Comparison of ENCODE assay signal across 8 mouse cellular contexts in the genomic region with DNA sequence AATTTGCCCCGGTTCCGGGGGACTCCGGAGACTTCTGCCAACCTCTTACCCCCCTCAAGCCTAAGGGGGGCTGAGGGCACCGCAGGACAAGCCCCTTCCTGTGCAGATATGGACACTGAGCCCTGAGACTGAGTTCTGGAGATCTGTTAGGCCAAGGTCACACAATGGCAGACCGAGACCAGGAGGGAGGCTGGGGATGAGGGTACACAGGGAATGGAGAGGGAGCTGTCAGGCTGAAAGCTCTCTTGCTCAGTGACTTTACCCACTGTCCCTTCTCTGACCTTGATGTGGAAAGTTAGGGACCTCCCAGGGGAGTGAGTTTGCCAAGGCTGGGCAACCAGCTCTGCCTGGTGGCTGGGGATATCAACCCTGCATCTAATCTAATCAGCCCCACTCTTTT.
DNase-seq lines count a peak whose midpoint lies in the region; ATAC-seq lines count a peak whose summit lies in the region.

No protein-coding gene starts in this region.

- no peaks in the 10 kb centered on the region for H3K36me3 ChIP-seq in neural tube, embryonic 11.5 days (ENCODE audit: control insufficient read depth, insufficient read depth, low read length)
- H3K36me3 ChIP-seq in limb, embryonic 11.5 days (ENCODE audit: control insufficient read depth, insufficient read depth, low read length), result no peaks in the 10 kb centered on the region
- no peaks in the 10 kb centered on the region for H3K36me3 ChIP-seq in stomach, embryonic 15.5 days

- H3K4me1 ChIP-seq in neural tube, embryonic 11.5 days (ENCODE audit: control insufficient read depth, insufficient read depth, low read length), result peaks cover 14% of the 10 kb centered on the region
- H3K4me1 ChIP-seq in limb, embryonic 11.5 days (ENCODE audit: control insufficient read depth, insufficient read depth, low read length), result peaks cover 14% of the 10 kb centered on the region
- H3K4me1 ChIP-seq in stomach, embryonic 15.5 days, result peaks cover 27% of the 10 kb centered on the region

- H3K9me3 ChIP-seq in neural tube, embryonic 11.5 days (ENCODE audit: control insufficient read depth, low read length), result 0 out of 2 replicates have a peak, but pooled peaks cover 5% of the 10 kb centered on the region
- H3K9me3 ChIP-seq in limb, embryonic 11.5 days (ENCODE audit: control insufficient read depth, low read length), result no peaks in the 10 kb centered on the region
- H3K9me3 ChIP-seq in stomach, embryonic 15.5 days, result no peaks in the 10 kb centered on the region

- peak overlapping the region; percentile 52 for H3K4me2 ChIP-seq in neural tube, embryonic 11.5 days (ENCODE audit: low read depth)
- H3K4me2 ChIP-seq in limb, embryonic 11.5 days (ENCODE audit: low read depth, severe bottlenecking), result peak overlapping the region; percentile 84
- H3K4me2 ChIP-seq in stomach, embryonic 15.5 days, result peak overlapping the region; percentile 72

- H3K9ac ChIP-seq in neural tube, embryonic 11.5 days (ENCODE audit: low read length), result peak overlapping the region; percentile 44
- H3K9ac ChIP-seq in limb, embryonic 11.5 days (ENCODE audit: low read length), result peak overlapping the region; percentile 70
- H3K9ac ChIP-seq in stomach, embryonic 15.5 days, result peak overlapping the region; percentile 34; the same call in 1 of the 2 replicates

- 12% methylated on average over 5 of the region's 5 CpGs for WGBS in neural tube, embryonic 11.5 days
- 10% methylated on average over 5 of the region's 5 CpGs for WGBS in limb, embryonic 11.5 days
- 7% methylated on average over 5 of the region's 5 CpGs for WGBS in stomach, embryonic 15.5 days

- H3K27me3 ChIP-seq in neural tube, embryonic 11.5 days (ENCODE audit: control insufficient read depth, insufficient read depth, low read length), result no peaks in the 10 kb centered on the region
- H3K27me3 ChIP-seq in limb, embryonic 11.5 days (ENCODE audit: control insufficient read depth, insufficient read depth, low read length), result no peaks in the 10 kb centered on the region
- no peaks in the 10 kb centered on the region for H3K27me3 ChIP-seq in stomach, embryonic 15.5 days (replicated peaks)

- peak overlapping the region; percentile 91 for H3K27ac ChIP-seq in neural tube, embryonic 11.5 days (ENCODE audit: low read depth, low read length)
- no peak overlapping the region; the same call in 1 of the 2 replicates for H3K27ac ChIP-seq in limb, embryonic 11.5 days (replicated peaks; ENCODE audit: low read depth, low read length)
- peak overlapping the region; percentile 95 for H3K27ac ChIP-seq in stomach, embryonic 15.5 days

- ATAC-seq in neural tube, embryonic 11.5 days (ENCODE audit: insufficient read depth, low FRiP score, low TSS enrichment), result no peak
- ATAC-seq in limb, embryonic 11.5 days (ENCODE audit: insufficient number of reproducible peaks, low FRiP score, low TSS enrichment, low read depth), result no peak
- ATAC-seq in stomach, embryonic 15.5 days (ENCODE audit: insufficient read depth, low FRiP score, low read depth), result peak; percentile 15; the same call in 1 of the 2 replicates

- peak; percentile 35 for DNase-seq in embryo, embryonic 11 days
- no peak for DNase-seq in embryo, embryonic 10.5 days (ENCODE audit: low spot score)
- DNase-seq in neural tube, embryonic 11.5 days (ENCODE audit: low spot score), result no peak
- no peak for DNase-seq in neural tube, embryonic 10.5 days (ENCODE audit: extremely low spot score, low spot score)
- no peak for DNase-seq in limb, embryonic 11.5 days (ENCODE audit: low spot score)
- DNase-seq in cerebellum, adult 11-12 months, result no peak
- no peak for DNase-seq in spleen, postnatal 4 days (ENCODE audit: low spot score in 2 of 2)

- H3K4me3 ChIP-seq in neural tube, embryonic 11.5 days (ENCODE audit: low read depth, low read length), result peak overlapping the region; percentile 5
- H3K4me3 ChIP-seq in limb, embryonic 11.5 days (ENCODE audit: low read depth, low read length), result peak overlapping the region; percentile 35
- peak overlapping the region; percentile 30 for H3K4me3 ChIP-seq in stomach, embryonic 15.5 days (replicated peaks)
